In the genomic region with DNA sequence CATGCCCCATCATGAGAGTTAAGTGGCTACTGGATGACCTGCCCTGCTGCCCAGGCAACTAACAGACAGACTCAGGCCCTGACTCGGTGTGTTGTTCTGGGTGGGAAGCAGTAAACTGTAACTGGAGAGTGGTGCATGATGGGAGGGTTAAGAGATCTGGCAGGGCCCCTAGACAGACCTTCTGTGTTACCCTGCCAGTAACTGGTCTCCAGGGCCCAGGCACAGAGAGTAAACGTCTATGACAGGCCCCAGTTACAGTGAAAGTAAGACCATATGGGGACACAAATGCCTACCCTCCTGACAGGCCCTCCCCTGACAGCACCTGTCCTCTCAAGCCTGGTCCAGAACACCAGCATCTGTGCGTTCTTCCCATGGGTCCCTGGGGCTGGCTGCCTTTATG, we compare ENCODE assay signal across 18 mouse cellular contexts.
"Had no signal": no experiment of that assay in that cellular context is flagged by ENCODE, and none has a peak within 500 bp of the region (broad histone marks: within the 10 kb centered on the region; RNA-seq: fewer than 3 reads in every experiment).

No protein-coding gene starts in this region.

- H3K4me2 ChIP-seq: limb, embryonic 13.5 days; liver, embryonic 12.5 days; liver, embryonic 15.5 days; lung, embryonic 15.5 days; midbrain, embryonic 15.5 days; neural tube, embryonic 12.5 days; neural tube, embryonic 15.5 days had no signal

- H3K9me3 ChIP-seq: limb, embryonic 13.5 days; liver, embryonic 12.5 days; liver, embryonic 15.5 days; lung, embryonic 15.5 days; megakaryocyte, embryonic 14.5 days; midbrain, embryonic 10.5 days; midbrain, embryonic 15.5 days; neural tube, embryonic 12.5 days; neural tube, embryonic 15.5 days had no signal

- H3K27ac ChIP-seq: limb, embryonic 13.5 days; liver, embryonic 12.5 days; liver, embryonic 15.5 days; lung, embryonic 15.5 days; midbrain, embryonic 10.5 days; midbrain, embryonic 15.5 days; neural tube, embryonic 12.5 days; neural tube, embryonic 15.5 days; stomach, postnatal 0 days had no signal

- ATAC-seq: liver, embryonic 12.5 days; midbrain, embryonic 15.5 days had no signal

- H3K36me3 ChIP-seq: limb, embryonic 13.5 days; liver, embryonic 12.5 days; liver, embryonic 15.5 days; lung, embryonic 15.5 days; midbrain, embryonic 10.5 days; midbrain, embryonic 15.5 days; neural tube, embryonic 12.5 days; neural tube, embryonic 15.5 days had no signal

- DNase-seq: kidney, adult 9 months; kidney, postnatal 25 days; layer of hippocampus, postnatal 36 days; lung, adult 18-20 months; lung, postnatal 36 days; right cerebral cortex, adult 18-20 months; right cerebral cortex, postnatal 14 days; thymus, postnatal 14 days had no signal

- H3K4me1 ChIP-seq: liver, embryonic 12.5 days; liver, embryonic 15.5 days; lung, embryonic 15.5 days; midbrain, embryonic 10.5 days; neural tube, embryonic 12.5 days; neural tube, embryonic 15.5 days had no signal

- H3K27me3 ChIP-seq: liver, embryonic 12.5 days; liver, embryonic 15.5 days; lung, embryonic 15.5 days; midbrain, embryonic 15.5 days; neural tube, embryonic 12.5 days; neural tube, embryonic 15.5 days had no signal

- H3K4me3 ChIP-seq: limb, embryonic 13.5 days; liver, embryonic 12.5 days; liver, embryonic 15.5 days; lung, embryonic 15.5 days; megakaryocyte, embryonic 14.5 days; midbrain, embryonic 10.5 days; midbrain, embryonic 15.5 days; neural tube, embryonic 12.5 days; neural tube, embryonic 15.5 days had no signal

- H3K9ac ChIP-seq: limb, embryonic 13.5 days; liver, embryonic 12.5 days; liver, embryonic 15.5 days; lung, embryonic 15.5 days; midbrain, embryonic 15.5 days; neural tube, embryonic 12.5 days; neural tube, embryonic 15.5 days had no signal
